Mouse (Mus musculus): Measurements from ENCODE around the gene Abca8a. TPM values are rescaled to one million over a fixed set of nuclear protein-coding genes. Genes with fewer than 3 reads are reported as not detected.

Gene Abca8a
- total and polyA plus RNA-seq, 3 experiments, result 0.08 TPM; not detected in 2

GRCm38 (mm10) chr11:110037795-110038194 lies 58.0 kb downstream of the Abca8a start:
- no peaks in the 10 kb centered on the region for H3K27me3 ChIP-seq (replicated peaks)
- in situ Hi-C loops (cut with MboI; ENCODE audit: low pct_ligation_motif_present, low pct_unique_long_range_greater_than_20kb, low sequenced_read_pairs) (no loop called here), dilution Hi-C loops (cut with MboI; ENCODE audit: extremely low pct_ligation_motif_present, extremely low pct_unique_long_range_greater_than_20kb, low sequenced_read_pairs) (no loop called here)
- no peak overlapping the region for H3K4me3 ChIP-seq (replicated peaks in 1 of 3; ENCODE audit: low read depth in 2 of 3, low read length in 2 of 3, poor library complexity in 1 of 3)
- TF ChIP-seq MEF2A (IDR thresholded peaks at IDR 0.05; ENCODE audit: borderline replicate concordance, low read depth, low read length) (no peak), NELFE (IDR thresholded peaks at IDR 0.05; ENCODE audit: low read depth, low read length) (no peak)
- no peaks in the 10 kb centered on the region for H3K36me3 ChIP-seq (replicated peaks in 1 of 2; ENCODE audit: control insufficient read depth in 1 of 2, insufficient read depth in 1 of 2, low read length in 1 of 2)
- no peaks in the 10 kb centered on the region for H3K79me2 ChIP-seq (replicated peaks; ENCODE audit: control insufficient read depth, extremely low read depth, insufficient read depth, poor library complexity, severe bottlenecking)
- DNase-seq (ENCODE audit: extremely low read depth), result no peak
- no peak overlapping the region for H3K9ac ChIP-seq (ENCODE audit: insufficient read depth, low read depth)
- H3K4me2 ChIP-seq (ENCODE audit: insufficient read depth, low read depth, poor library complexity, severe bottlenecking), result no peak overlapping the region
- peaks cover 0 to 6% of the 10 kb centered on the region in 2 experiments; a peak in 1 of 4 replicates for H3K4me1 ChIP-seq (ENCODE audit: control insufficient read depth in 1 of 2, insufficient read depth in 2 of 2)
- no peaks in the 10 kb centered on the region for H3K9me3 ChIP-seq (replicated peaks; ENCODE audit: low read length)
- H3K27ac ChIP-seq (ENCODE audit: insufficient read depth, low read depth), result no peak overlapping the region

- in situ Hi-C loops (cut with MboI; ENCODE audit: low pct_ligation_motif_present, low pct_unique_long_range_greater_than_20kb, low sequenced_read_pairs), result no loop called here
- H3K9me3 ChIP-seq (replicated peaks; ENCODE audit: low read length), result no peaks in the 10 kb centered on the region
- no peak overlapping the region for H3K9ac ChIP-seq (ENCODE audit: insufficient read depth, low read depth)
- TF ChIP-seq MAZ (IDR thresholded peaks at IDR 0.05; ENCODE audit: low read depth, low read length), result no peak
- TF ChIP-seq MXI1 (IDR thresholded peaks at IDR 0.05; ENCODE audit: low read depth, low read length), result no peak
- TF ChIP-seq MEF2A (IDR thresholded peaks at IDR 0.05; ENCODE audit: borderline replicate concordance, low read depth, low read length), result no peak
- TF ChIP-seq KAT2A (IDR thresholded peaks at IDR 0.05; ENCODE audit: insufficient replicate concordance, low read length), result no peak
- no peak for TF ChIP-seq GABPA (IDR thresholded peaks at IDR 0.05; ENCODE audit: insufficient replicate concordance, low read depth, low read length)
- no peak for TF ChIP-seq USF2 (conservative IDR thresholded peaks at IDR 0.05; ENCODE audit: low read depth, low read length)
- TF ChIP-seq ZKSCAN1 (IDR thresholded peaks at IDR 0.05; ENCODE audit: borderline replicate concordance, low read depth, low read length), result no peak
- no peak for TF ChIP-seq POLR2AphosphoS2 (IDR thresholded peaks at IDR 0.05; ENCODE audit: low read depth, low read length)
- no peak for TF ChIP-seq ZMIZ1 (IDR thresholded peaks at IDR 0.05; ENCODE audit: low read depth, low read length)
- no peak for TF ChIP-seq NRF1 (IDR thresholded peaks at IDR 0.05; ENCODE audit: low read depth, low read length)
- TF ChIP-seq E2F4 (IDR thresholded peaks at IDR 0.05; ENCODE audit: insufficient replicate concordance, low read depth, low read length), result no peak
- TF ChIP-seq ZC3H11A (IDR thresholded peaks at IDR 0.05; ENCODE audit: low read depth, low read length), result no peak
- TF ChIP-seq RAD21 (IDR thresholded peaks at IDR 0.05; ENCODE audit: low read depth, low read length), result no peak
- no peak for TF ChIP-seq UBTF (IDR thresholded peaks at IDR 0.05; ENCODE audit: low read depth, low read length)
- no peak for TF ChIP-seq CTCF (conservative IDR thresholded peaks at IDR 0.05 in 1 of 2, IDR thresholded peaks at IDR 0.05 in 1 of 2; ENCODE audit: low read depth in 2 of 2, low read length in 2 of 2)
- H3K4me1 ChIP-seq (ENCODE audit: control insufficient read depth in 1 of 2, insufficient read depth in 2 of 2), result peaks cover 6 to 7% of the 10 kb centered on the region in 2 experiments; a peak in 2 of 4 replicates
- no peak overlapping the region for H3K27ac ChIP-seq (ENCODE audit: insufficient read depth, low read depth)
- H3K4me2 ChIP-seq (ENCODE audit: insufficient read depth, low read depth, poor library complexity, severe bottlenecking), result no peak overlapping the region
- DNase-seq (ENCODE audit: extremely low read depth), result peak; percentile 10
- dilution Hi-C loops (cut with MboI; ENCODE audit: extremely low pct_ligation_motif_present, extremely low pct_unique_long_range_greater_than_20kb, low sequenced_read_pairs), result no loop called here
- no peaks in the 10 kb centered on the region for H3K36me3 ChIP-seq (replicated peaks in 1 of 2; ENCODE audit: control insufficient read depth in 1 of 2, insufficient read depth in 1 of 2, low read length in 1 of 2)
- no peak overlapping the region for H3K4me3 ChIP-seq (replicated peaks in 1 of 3; ENCODE audit: low read depth in 2 of 3, low read length in 2 of 3, poor library complexity in 1 of 3)
- no peaks in the 10 kb centered on the region for H3K79me2 ChIP-seq (replicated peaks; ENCODE audit: control insufficient read depth, extremely low read depth, insufficient read depth, poor library complexity, severe bottlenecking)
- H3K27me3 ChIP-seq (replicated peaks), result no peaks in the 10 kb centered on the region
These were observed 66.7 kb downstream of the Abca8a start for GRCm38 (mm10) chr11:110028913-110029695.
